Mouse (Mus musculus) hindbrain, embryonic 13.5 days (tissue): ENCODE data around the gene Pgam1. TPM values are rescaled to one million over a fixed set of nuclear protein-coding genes. Genes with fewer than 3 reads are reported as not detected.

Experiments used
- ATAC-seq: fragments of 200-750 bp; cut with Nextera tagmentation; 2 replicates; pipeline ENCODE4 v1.8.0; 2017; ENCODE audit warnings: moderate TSS enrichment; ENCODE audit not compliant: low FRiP score
- H3K27ac ChIP-seq: fragments of 300-500 bp; sonication (generic); 2 replicates; pipeline ENCODE4 v1.5.1; 2015; ENCODE audit warnings: inconsistent platforms, mild to moderate bottlenecking, moderate library complexity
- H3K27me3 ChIP-seq: fragments of 300-500 bp; sonication (generic); 2 replicates; pipeline ENCODE4 v1.6.1; 2015; ENCODE audit warnings: mild to moderate bottlenecking, inconsistent platforms
- H3K36me3 ChIP-seq: fragments of 300-500 bp; sonication (generic); 2 replicates; pipeline ENCODE4 v1.6.1; 2015; ENCODE audit warnings: mild to moderate bottlenecking, inconsistent platforms
- H3K4me1 ChIP-seq: fragments of 300-500 bp; sonication (generic); replicated peaks from 2 replicates; pipeline ENCODE4 v1.6.1; 2015; ENCODE audit warnings: inconsistent platforms
- H3K4me2 ChIP-seq: fragments of 300-500 bp; sonication (generic); 2 replicates; pipeline ENCODE4 v1.6.1; 2015; ENCODE audit warnings: inconsistent platforms, mild to moderate bottlenecking, moderate library complexity
- H3K4me3 ChIP-seq: fragments of 300-500 bp; sonication (generic); 2 replicates; pipeline ENCODE4 v1.5.1; 2015; ENCODE audit warnings: mild to moderate bottlenecking, inconsistent platforms
- H3K9ac ChIP-seq: fragments of 300-500 bp; sonication (generic); 2 replicates; pipeline ENCODE4 v1.6.1; 2015; ENCODE audit warnings: mild to moderate bottlenecking, inconsistent platforms
- H3K9me3 ChIP-seq: fragments of 300-500 bp; sonication (generic); 2 replicates; pipeline ENCODE4 v1.6.1; 2016; ENCODE audit warnings: inconsistent platforms
- WGBS: fragments of 180-500 bp; shearing (Covaris S2); methylation state at CpG from one replicate; pipeline ENCODE4 v1.1.7; 2015; 5-methylcytosine and 5-hydroxymethylcytosine counted together
- polyA plus RNA-seq: library from polyadenylated mRNA; unstranded; fragments of >200 nt; fragmentation: Nextera tagmentation; extraction: Ambion mirVana; gene quantifications from 2 replicates; pipeline ENCODE4 v1.2.1, GENCODE M21; 2015

The Pgam1 gene
- polyA plus RNA-seq, 1 experiment from 2014 or later = 465 TPM

- H3K4me2 ChIP-seq = no peak overlapping the region
- no peak overlapping the region for H3K4me3 ChIP-seq
- H3K9me3 ChIP-seq = no peaks in the 10 kb centered on the region
- no peak overlapping the region for H3K27ac ChIP-seq
- ATAC-seq = no peak
- H3K27me3 ChIP-seq = no peaks in the 10 kb centered on the region
- H3K4me1 ChIP-seq = no peaks in the 10 kb centered on the region
- 85% methylated on average over 4 of the region's 4 CpGs for WGBS
- peaks cover 99% of the 10 kb centered on the region for H3K36me3 ChIP-seq
- H3K9ac ChIP-seq = no peak overlapping the region
Observed at GRCm38 (mm10) chr19:41952287-41952686, 40.6 kb downstream of the Pgam1 start.

GRCm38 (mm10) chr19:41953574-41953973 lies 41.9 kb downstream of the Pgam1 start:
- Histone ChIP-seq H3K4me3 (no peak overlapping the region), H3K9me3 (no peaks in the 10 kb centered on the region), H3K36me3 (peaks cover 97% of the 10 kb centered on the region), H3K27me3 (no peaks in the 10 kb centered on the region), H3K4me1 (no peaks in the 10 kb centered on the region), H3K9ac (no peak overlapping the region), H3K27ac (no peak overlapping the region), H3K4me2 (no peak overlapping the region)
- ATAC-seq = no peak
- 90% methylated on average over 3 of the region's 3 CpGs for WGBS

Other genes with a start within 250 kb of the Pgam1 start
- gene Slit1, start 168.3 kb upstream of the Pgam1 start, polyA plus RNA-seq = 22.3 and 25.6 TPM in 2 replicates
- gene Arhgap19, start 109.9 kb upstream of the Pgam1 start, polyA plus RNA-seq = 6.3 and 7.6 TPM in 2 replicates
- 25.6 and 27.8 TPM in 2 replicates for gene Frat1, start 82.0 kb upstream of the Pgam1 start, polyA plus RNA-seq
- gene Frat2, start 63.8 kb upstream of the Pgam1 start, polyA plus RNA-seq = 8.4 and 10.4 TPM in 2 replicates
- 15.6 and 15.7 TPM in 2 replicates for gene Rrp12, start 15.8 kb upstream of the Pgam1 start, polyA plus RNA-seq
- 65.8 and 67.0 TPM in 2 replicates for gene Exosc1, start 21.5 kb downstream of the Pgam1 start, polyA plus RNA-seq
- gene Zdhhc16, start 21.6 kb downstream of the Pgam1 start, polyA plus RNA-seq = 78.8 and 80.7 TPM in 2 replicates
- 36.5 and 39.7 TPM in 2 replicates for gene Mms19, start 69.2 kb downstream of the Pgam1 start, polyA plus RNA-seq
- gene Ubtd1, start 69.8 kb downstream of the Pgam1 start, polyA plus RNA-seq = 10.8 and 11.4 TPM in 2 replicates
- gene Ankrd2, start 124.1 kb downstream of the Pgam1 start, polyA plus RNA-seq = 0.35 and 0.53 TPM in 2 replicates
- 1.3 and 1.7 TPM in 2 replicates for gene Hoga1, start 133.7 kb downstream of the Pgam1 start, polyA plus RNA-seq
- not detected in 2 replicates for gene 4933411K16Rik, start 140.3 kb downstream of the Pgam1 start, polyA plus RNA-seq
- 125 TPM in 2 replicates for gene Morn4, start 174.4 kb downstream of the Pgam1 start, polyA plus RNA-seq
- gene Pi4k2a, start 178.5 kb downstream of the Pgam1 start, polyA plus RNA-seq = 27.0 and 27.9 TPM in 2 replicates
- gene Avpi1, start 217.1 kb downstream of the Pgam1 start, polyA plus RNA-seq = 6.4 and 8.6 TPM in 2 replicates
- gene Marveld1, start 235.5 kb downstream of the Pgam1 start, polyA plus RNA-seq = 1.5 and 1.7 TPM in 2 replicates